Mouse (Mus musculus) thymus, adult 2 months (tissue): ENCODE results near the gene Klrg2. TPM values are rescaled to one million over a fixed set of nuclear protein-coding genes. Genes with fewer than 3 reads are reported as not detected.

Experiments
- DNase-seq: peaks from one replicate; pipeline ENCODE4 v3.0.0; 2021
- H3K27ac ChIP-seq: fragments of 200-500 bp; 2 replicates; pipeline ENCODE4 v1.5.1; 2012; ENCODE audit warnings: low read length, control low read depth; ENCODE audit not compliant: control insufficient read depth, insufficient read depth
- H3K27me3 ChIP-seq: fragments of 200-500 bp; 2 replicates; pipeline ENCODE4 v1.6.1; 2012; ENCODE audit warnings: mild to moderate bottlenecking, low read length, moderate library complexity, mixed read lengths; ENCODE audit not compliant: control insufficient read depth, insufficient read depth
- H3K36me3 ChIP-seq: fragments of 200-500 bp; 2 replicates; pipeline ENCODE4 v1.6.1; 2012; ENCODE audit warnings: mild to moderate bottlenecking, low read length, moderate library complexity; ENCODE audit not compliant: control insufficient read depth, insufficient read depth
- H3K4me1 ChIP-seq: fragments of 200-500 bp; replicated peaks from 2 replicates; pipeline ENCODE4 v1.6.1; 2012; ENCODE audit warnings: low read length; ENCODE audit not compliant: control insufficient read depth, insufficient read depth
- H3K4me3 ChIP-seq: fragments of 200-500 bp; 2 replicates; pipeline ENCODE4 v1.5.1; 2012; ENCODE audit warnings: mild to moderate bottlenecking, low read length, control low read depth, moderate library complexity; ENCODE audit not compliant: control insufficient read depth, insufficient read depth
- CTCF ChIP-seq: fragments of 200-500 bp; IDR thresholded peaks from 2 replicates; pipeline ENCODE4 v1.5.1; 2012; ENCODE audit warnings: mild to moderate bottlenecking, control low read depth, low read length, moderate library complexity, borderline replicate concordance; ENCODE audit not compliant: control insufficient read depth, poor library complexity, insufficient read depth; ENCODE audit errors: extremely low read depth
- POLR2A ChIP-seq: fragments of 200-500 bp; IDR thresholded peaks from 2 replicates; pipeline ENCODE4 v1.6.1; 2012; ENCODE audit warnings: mild to moderate bottlenecking, low read length, control low read depth, moderate library complexity; ENCODE audit not compliant: control insufficient read depth, poor library complexity, insufficient read depth; ENCODE audit errors: extremely low read depth
- WGBS: fragments of 180-500 bp; shearing (Covaris S2); methylation state at CpG from one replicate; pipeline ENCODE4 v1.1.7; 2018; 5-methylcytosine and 5-hydroxymethylcytosine counted together
- polyA plus RNA-seq: library from polyadenylated mRNA; depleted of rRNA; stranded (reverse); fragments of >200 nt; gene quantifications from 2 replicates; pipeline ENCODE4 v1.2.3, GENCODE M21; 2012

Klrg2 gene
- polyA plus RNA-seq, 1 experiment: 0.44 TPM

GRCm38 (mm10) chr6:38632826-38633225 lies 4.2 kb downstream of the Klrg2 start:
- Histone ChIP-seq H3K27ac (no peak overlapping the region), H3K36me3 (no peaks in the 10 kb centered on the region), H3K4me3 (no peak overlapping the region), H3K4me1 (peaks cover 10% of the 10 kb centered on the region), H3K27me3 (peaks cover 9% of the 10 kb centered on the region; the same call in 1 of the 2 replicates)
- DNase-seq: no peak
- WGBS: 98% methylated on average over 2 of the region's 2 CpGs
- TF ChIP-seq CTCF: no peak
- TF ChIP-seq POLR2A: no peak

GRCm38 (mm10) chr6:38629556-38629955 lies 7.5 kb downstream of the Klrg2 start:
- Histone ChIP-seq H3K36me3 (no peaks in the 10 kb centered on the region), H3K4me1 (no peaks in the 10 kb centered on the region), H3K27me3 (no peaks in the 10 kb centered on the region), H3K4me3 (no peak overlapping the region), H3K27ac (no peak overlapping the region)
- 100% methylated on average over 1 of the region's 1 CpGs for WGBS
- DNase-seq: no peak
- TF ChIP-seq POLR2A: no peak
- no peak for TF ChIP-seq CTCF

- no peak for DNase-seq
- H3K27me3 ChIP-seq: no peaks in the 10 kb centered on the region
Observed at GRCm38 (mm10) chr6:38627486-38627885, 9.6 kb downstream of the Klrg2 start.

GRCm38 (mm10) chr6:38627081-38627480 lies 10.0 kb downstream of the Klrg2 start:
- Histone ChIP-seq H3K4me1 (no peaks in the 10 kb centered on the region), H3K4me3 (no peak overlapping the region), H3K27ac (no peak overlapping the region), H3K27me3 (no peaks in the 10 kb centered on the region), H3K36me3 (no peaks in the 10 kb centered on the region)
- 94% methylated on average over 4 of the region's 4 CpGs for WGBS
- DNase-seq: no peak
- TF ChIP-seq POLR2A (no peak), CTCF (no peak)

More at GRCm38 (mm10) chr6:38627486-38627885, 9.6 kb downstream of the Klrg2 start:
- TF ChIP-seq POLR2A: no peak
- Histone ChIP-seq H3K4me3 (no peak overlapping the region), H3K27ac (no peak overlapping the region), H3K4me1 (no peaks in the 10 kb centered on the region), H3K36me3 (no peaks in the 10 kb centered on the region)
- 88% methylated on average over 4 of the region's 4 CpGs for WGBS

DNA sequence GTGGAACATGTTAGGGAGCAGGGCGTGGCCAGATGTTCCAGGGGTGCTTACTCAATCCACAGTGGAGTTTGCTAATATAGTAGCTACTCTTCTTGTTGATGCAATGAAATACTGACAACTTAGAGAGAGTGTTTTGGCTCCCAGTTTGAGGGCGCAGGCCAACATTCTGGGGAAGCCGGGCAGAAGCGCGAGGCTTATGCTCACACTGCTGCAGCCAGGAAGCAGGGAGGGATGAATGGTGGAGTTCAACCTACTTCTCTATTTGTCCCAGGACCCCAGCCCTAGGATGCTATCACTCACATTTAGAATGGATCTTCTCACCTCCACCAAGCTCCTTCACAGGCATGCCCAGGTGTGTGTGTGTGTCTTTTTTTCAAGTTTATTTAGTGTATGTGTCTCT lies 11.0 kb downstream of the Klrg2 start:
- 100% methylated on average over 5 of the region's 5 CpGs for WGBS
- H3K4me1 ChIP-seq: no peaks in the 10 kb centered on the region
- DNase-seq: no peak
- no peak overlapping the region for H3K27ac ChIP-seq
- no peaks in the 10 kb centered on the region for H3K27me3 ChIP-seq
- TF ChIP-seq CTCF (no peak), POLR2A (no peak)
- H3K4me3 ChIP-seq: no peak overlapping the region
- H3K36me3 ChIP-seq: no peaks in the 10 kb centered on the region

- no peak for TF ChIP-seq POLR2A
- no peak for TF ChIP-seq CTCF
- no peak overlapping the region for H3K27ac ChIP-seq
- H3K36me3 ChIP-seq: peaks cover 2% of the 10 kb centered on the region; the same call in 1 of the 2 replicates
- H3K4me1 ChIP-seq: no peaks in the 10 kb centered on the region
- H3K27me3 ChIP-seq: no peaks in the 10 kb centered on the region
- DNase-seq: no peak
- no peak overlapping the region for H3K4me3 ChIP-seq
- 83% methylated on average over 1 of the region's 1 CpGs for WGBS
Observed at GRCm38 (mm10) chr6:38624439-38624838, 12.6 kb downstream of the Klrg2 start.

DNA sequence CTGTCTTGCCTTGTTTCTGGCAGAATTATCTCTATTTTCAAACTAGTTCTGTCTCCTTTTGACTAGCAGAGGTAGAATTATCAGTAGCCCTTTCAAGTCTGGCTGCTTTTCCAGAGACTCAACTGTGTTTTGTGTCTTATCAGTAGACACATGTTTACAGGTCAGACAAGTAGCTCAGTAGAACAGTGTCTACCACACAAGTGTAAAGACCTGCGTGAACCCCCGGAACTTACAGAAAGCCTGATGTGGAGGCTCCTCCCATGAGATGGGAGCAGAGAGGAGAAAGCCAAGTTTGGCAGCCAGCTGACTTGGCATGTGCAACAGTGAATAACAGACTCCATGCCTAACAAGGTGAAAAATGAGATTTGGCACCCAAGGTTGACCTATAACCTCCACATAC lies 13.6 kb downstream of the Klrg2 start:
- H3K27ac ChIP-seq: no peak overlapping the region
- no peaks in the 10 kb centered on the region for H3K27me3 ChIP-seq
- peaks cover 5% of the 10 kb centered on the region; the same call in 1 of the 2 replicates for H3K36me3 ChIP-seq
- WGBS: 96% methylated on average over 2 of the region's 2 CpGs
- H3K4me1 ChIP-seq: no peaks in the 10 kb centered on the region
- no peak overlapping the region for H3K4me3 ChIP-seq
- no peak for DNase-seq
- TF ChIP-seq CTCF (no peak), POLR2A (no peak)
